Mouse (Mus musculus) neural tube, embryonic 12.5 days (tissue): ENCODE results near the gene Ghrh. TPM values are rescaled to one million over a fixed set of nuclear protein-coding genes. Genes with fewer than 3 reads are reported as not detected.

Source experiments
- ATAC-seq: fragments of 200-750 bp; cut with Nextera tagmentation; 2 replicates; pipeline ENCODE4 v1.8.0; 2017; ENCODE audit warnings: low read depth, mild to moderate bottlenecking, moderate TSS enrichment, moderate library complexity; ENCODE audit not compliant: low FRiP score
- H3K27ac ChIP-seq: fragments of 300-500 bp; sonication (generic); 2 replicates; pipeline ENCODE4 v1.5.1; 2016
- H3K27me3 ChIP-seq: fragments of 300-500 bp; sonication (generic); replicated peaks from 2 replicates; pipeline ENCODE4 v1.6.1; 2016; ENCODE audit warnings: mild to moderate bottlenecking
- H3K36me3 ChIP-seq: fragments of 300-500 bp; sonication (generic); 2 replicates; pipeline ENCODE4 v1.6.1; 2016; ENCODE audit warnings: mild to moderate bottlenecking
- H3K4me1 ChIP-seq: fragments of 300-500 bp; sonication (generic); 2 replicates; pipeline ENCODE4 v1.6.1; 2016
- H3K4me2 ChIP-seq: fragments of 300-500 bp; sonication (generic); replicated peaks from 2 replicates; pipeline ENCODE4 v1.6.1; 2016; ENCODE audit warnings: mild to moderate bottlenecking
- H3K4me3 ChIP-seq: fragments of 300-500 bp; sonication (generic); 2 replicates; pipeline ENCODE4 v1.5.1; 2016
- H3K9ac ChIP-seq: fragments of 300-500 bp; sonication (generic); 2 replicates; pipeline ENCODE4 v1.6.1; 2016; ENCODE audit warnings: mild to moderate bottlenecking
- H3K9me3 ChIP-seq: fragments of 300-500 bp; sonication (generic); 2 replicates; pipeline ENCODE4 v1.6.1; 2016; ENCODE audit warnings: mild to moderate bottlenecking
- WGBS: fragments of 180-500 bp; shearing (Covaris S2); methylation state at CpG from one replicate; pipeline ENCODE4 v1.1.7; 2016; 5-methylcytosine and 5-hydroxymethylcytosine counted together
- polyA plus RNA-seq: library from polyadenylated mRNA; unstranded; fragments of >200 nt; fragmentation: Nextera tagmentation; extraction: Ambion mirVana; gene quantifications from 2 replicates; pipeline ENCODE4 v1.2.1, GENCODE M21; 2016

Gene Ghrh
- polyA plus RNA-seq, 1 experiment from 2014 or later = not detected

DNA sequence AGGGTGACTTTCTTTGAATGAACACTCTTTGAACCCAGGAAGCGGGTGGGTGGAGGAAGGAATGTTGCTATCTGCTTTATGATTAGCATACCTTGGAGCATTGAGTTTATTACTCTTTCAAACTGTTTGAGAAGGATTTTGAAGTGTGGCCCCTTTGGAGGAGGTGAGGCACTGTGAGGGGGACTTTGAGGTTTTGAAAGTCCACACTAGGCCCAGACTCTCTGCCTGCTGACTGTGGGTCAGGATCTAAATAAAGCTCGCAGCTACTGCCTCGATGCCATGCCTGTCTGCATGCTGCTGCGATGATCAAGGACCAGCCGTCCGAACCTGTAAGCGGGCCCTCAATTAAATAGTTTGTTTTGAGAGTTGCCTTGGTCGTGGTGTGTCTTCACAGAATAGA, 27.7 kb upstream of the Ghrh start:
- no peak overlapping the region for H3K4me3 ChIP-seq
- 47% methylated on average over 8 of the region's 8 CpGs for WGBS
- no peak overlapping the region for H3K9ac ChIP-seq
- no peaks in the 10 kb centered on the region for H3K9me3 ChIP-seq
- peaks cover 11% of the 10 kb centered on the region for H3K36me3 ChIP-seq
- H3K27me3 ChIP-seq = no peaks in the 10 kb centered on the region
- no peak overlapping the region for H3K27ac ChIP-seq
- ATAC-seq = no peak
- H3K4me1 ChIP-seq = peaks cover 21% of the 10 kb centered on the region
- 0 out of 2 replicates have a peak overlapping the region, but pooled peaks have one; percentile 38 for H3K4me2 ChIP-seq

DNA sequence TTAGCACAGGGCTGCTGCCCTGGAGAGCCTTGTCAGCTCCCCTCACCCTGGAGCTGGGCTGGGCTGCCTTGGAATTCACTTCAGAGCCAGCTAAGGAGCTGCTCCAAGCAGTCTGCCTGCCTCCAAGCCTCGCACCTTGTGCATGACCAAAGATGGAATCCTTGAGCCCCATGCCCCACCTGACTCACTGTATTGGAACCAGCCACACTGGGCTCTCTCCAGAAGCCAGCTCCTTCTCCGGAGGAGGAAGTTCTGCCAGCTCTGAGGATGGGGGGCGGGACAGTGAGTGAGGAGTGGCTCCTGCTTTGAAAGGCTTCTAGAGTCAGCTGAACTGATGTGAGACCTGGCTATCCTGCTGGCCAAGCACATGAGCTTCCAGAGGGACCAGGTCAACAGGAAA, 26.4 kb upstream of the Ghrh start:
- ATAC-seq = no peak
- Histone ChIP-seq H3K4me2 (no peak overlapping the region), H3K27me3 (no peaks in the 10 kb centered on the region), H3K9ac (no peak overlapping the region), H3K4me3 (no peak overlapping the region), H3K4me1 (peaks cover 25% of the 10 kb centered on the region), H3K9me3 (no peaks in the 10 kb centered on the region), H3K27ac (no peak overlapping the region), H3K36me3 (peaks cover 4% of the 10 kb centered on the region; the same call in 1 of the 2 replicates)
- 87% methylated on average over 3 of the region's 3 CpGs for WGBS

DNA sequence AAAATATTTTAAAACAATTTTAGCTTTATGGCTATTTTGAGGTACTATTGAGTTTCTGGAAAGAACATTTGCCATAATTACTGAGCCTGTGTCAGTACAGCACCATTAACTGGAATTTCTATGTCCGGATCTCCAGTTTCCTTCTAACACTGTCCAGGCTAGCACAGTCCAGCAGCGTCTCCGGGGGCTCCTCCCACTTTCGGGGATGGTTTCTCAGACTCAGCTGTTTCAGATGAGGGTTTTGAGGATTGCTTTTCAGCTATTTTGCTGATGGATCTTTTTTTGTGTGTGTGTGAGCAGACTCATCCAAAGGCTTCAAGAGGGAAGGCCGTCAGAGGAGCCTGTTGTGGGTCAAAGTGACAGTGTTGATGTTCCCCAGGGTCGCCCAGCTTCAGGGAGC, 24.4 kb upstream of the Ghrh start:
- Histone ChIP-seq H3K4me3 (no peak overlapping the region), H3K9ac (no peak overlapping the region), H3K4me1 (peaks cover 30% of the 10 kb centered on the region), H3K9me3 (no peaks in the 10 kb centered on the region), H3K27ac (no peak overlapping the region), H3K4me2 (no peak overlapping the region), H3K27me3 (no peaks in the 10 kb centered on the region), H3K36me3 (peaks cover 4% of the 10 kb centered on the region; the same call in 1 of the 2 replicates)
- WGBS = 87% methylated on average over 6 of the region's 6 CpGs
- ATAC-seq = no peak

DNA sequence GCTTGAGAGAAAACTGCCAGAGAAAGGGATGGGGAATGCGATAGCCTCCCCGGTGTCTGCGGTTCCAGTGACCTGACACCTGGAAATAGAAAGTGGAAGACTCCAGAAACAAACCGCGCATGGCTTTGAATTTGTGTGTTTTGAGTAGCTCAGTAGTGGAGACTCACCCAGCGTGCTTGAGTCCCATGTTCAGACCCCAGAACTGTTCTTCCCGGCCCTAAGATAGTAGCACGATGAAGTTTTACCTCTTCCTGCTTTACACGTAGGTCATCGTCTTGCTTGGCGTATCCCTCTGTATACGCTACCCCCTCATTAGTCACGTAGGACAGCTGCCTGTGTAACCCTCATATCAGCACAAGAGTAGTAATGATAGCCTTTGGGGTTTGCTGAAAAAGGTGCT, 20.7 kb upstream of the Ghrh start:
- H3K4me1 ChIP-seq = peaks cover 13% of the 10 kb centered on the region
- peak overlapping the region; percentile 87 for H3K9ac ChIP-seq
- H3K27me3 ChIP-seq = no peaks in the 10 kb centered on the region
- 9% methylated on average over 13 of the region's 13 CpGs for WGBS
- peak overlapping the region; percentile 90 for H3K4me2 ChIP-seq
- no peaks in the 10 kb centered on the region for H3K9me3 ChIP-seq
- peak overlapping the region; percentile 75 for H3K27ac ChIP-seq
- H3K4me3 ChIP-seq = peak overlapping the region; percentile 81
- no peaks in the 10 kb centered on the region for H3K36me3 ChIP-seq
- peak; percentile 30; the same call in 1 of the 2 replicates for ATAC-seq

DNA sequence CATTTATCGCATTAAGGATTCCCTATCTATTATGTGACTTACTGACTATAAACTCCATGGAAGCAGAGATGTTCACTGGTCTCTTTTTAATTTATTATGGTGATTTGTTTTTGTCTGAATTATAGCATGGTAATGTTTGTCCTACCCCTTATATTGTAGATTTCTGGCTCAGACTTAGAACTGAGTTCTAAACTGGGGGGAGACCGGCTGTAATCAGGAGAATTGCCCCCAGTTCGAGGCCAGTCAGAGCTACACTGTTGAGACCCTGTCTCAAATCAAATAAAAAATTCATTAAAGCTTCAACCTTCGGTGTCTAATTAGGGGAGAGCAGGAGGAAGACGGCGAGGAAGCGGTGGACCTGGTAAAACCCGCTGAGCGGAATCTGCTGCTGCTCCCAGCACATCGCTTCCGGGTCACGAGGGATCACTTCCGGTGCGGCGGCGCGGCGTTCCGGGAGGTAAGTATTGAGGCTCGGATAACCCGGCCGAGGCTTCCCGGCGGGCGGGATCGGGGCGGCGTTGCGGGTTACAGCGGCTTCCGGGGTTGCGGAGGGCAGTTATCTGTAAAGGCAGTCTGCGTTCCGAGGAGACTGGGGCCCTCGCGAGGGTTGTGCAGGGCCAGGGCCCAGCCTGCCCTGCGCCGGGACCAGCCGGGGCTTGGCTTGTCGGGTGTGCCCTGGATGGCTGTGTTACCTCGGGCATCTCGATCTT, 20.0 kb upstream of the Ghrh start, which contains the start of gene Manbal:
Gene Manbal (plus strand): TSS at position 411 of the 710 bp plus-strand sequence.
- peak; percentile 92 for ATAC-seq
- no peaks in the 10 kb centered on the region for H3K27me3 ChIP-seq
- no peaks in the 10 kb centered on the region for H3K9me3 ChIP-seq
- peak within 1 kb of the TSS; percentile 75 for H3K27ac ChIP-seq
- H3K36me3 ChIP-seq = no peaks in the 10 kb centered on the region
- H3K9ac ChIP-seq = peak within 1 kb of the TSS; percentile 87
- peak within 1 kb of the TSS; percentile 81 for H3K4me3 ChIP-seq
- H3K4me2 ChIP-seq = peak within 1 kb of the TSS; percentile 90
- WGBS = 4% methylated on average over 42 of the region's 42 CpGs
- peaks cover 13% of the 10 kb centered on the region for H3K4me1 ChIP-seq

DNA sequence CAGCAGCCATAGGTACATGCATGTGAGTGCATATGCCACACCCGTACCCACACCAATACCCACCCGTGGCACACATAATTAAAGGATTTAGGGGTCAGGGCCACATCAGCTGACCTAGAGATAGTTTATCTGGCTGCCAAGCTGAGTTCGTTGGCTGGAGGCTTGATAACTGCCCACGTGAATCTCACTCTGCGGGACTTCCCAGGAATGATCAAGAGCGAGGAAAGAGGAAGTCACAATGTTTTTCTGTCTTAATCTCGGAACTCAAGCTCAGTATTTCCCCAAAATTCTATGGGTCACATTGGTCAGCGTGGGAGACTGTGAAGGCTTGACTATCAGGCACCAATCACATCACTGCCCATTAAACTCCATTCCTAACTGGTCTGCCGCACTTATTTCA, 19.5 kb upstream of the Ghrh start:
- no peak for ATAC-seq
- Histone ChIP-seq H3K27me3 (no peaks in the 10 kb centered on the region), H3K27ac (no peak overlapping the region), H3K36me3 (no peaks in the 10 kb centered on the region), H3K4me2 (peak overlapping the region; percentile 90), H3K9ac (0 out of 2 replicates have a peak overlapping the region, but pooled peaks have one; percentile 87), H3K4me1 (peaks cover 13% of the 10 kb centered on the region), H3K9me3 (no peaks in the 10 kb centered on the region), H3K4me3 (no peak overlapping the region)
- 92% methylated on average over 9 of the region's 9 CpGs for WGBS

DNA sequence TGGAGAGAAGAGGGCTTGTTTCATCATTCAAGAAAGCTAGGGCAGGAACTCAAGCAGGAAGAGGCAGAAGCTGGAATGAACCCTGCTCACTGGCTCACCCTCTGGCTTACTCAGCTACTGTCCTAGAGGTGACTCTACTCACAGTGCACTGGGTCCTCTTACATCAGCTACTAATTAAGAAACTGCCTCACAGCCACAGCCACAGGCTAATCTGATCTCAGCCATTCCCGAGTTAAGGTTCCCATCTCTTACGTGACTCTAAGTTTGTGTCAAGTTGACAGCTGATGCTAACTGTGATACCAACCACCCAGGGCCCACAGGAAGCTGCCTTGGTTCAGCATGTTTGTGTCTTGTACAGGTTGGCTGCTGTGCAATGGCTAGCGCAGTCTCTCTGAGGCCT, 15.7 kb upstream of the Ghrh start:
- H3K9ac ChIP-seq = no peak overlapping the region
- no peaks in the 10 kb centered on the region for H3K9me3 ChIP-seq
- ATAC-seq = no peak
- no peak overlapping the region for H3K4me3 ChIP-seq
- no peak overlapping the region for H3K4me2 ChIP-seq
- H3K27me3 ChIP-seq = no peaks in the 10 kb centered on the region
- 87% methylated on average over 3 of the region's 3 CpGs for WGBS
- H3K36me3 ChIP-seq = no peaks in the 10 kb centered on the region
- peaks cover 3% of the 10 kb centered on the region for H3K4me1 ChIP-seq
- H3K27ac ChIP-seq = no peak overlapping the region

DNA sequence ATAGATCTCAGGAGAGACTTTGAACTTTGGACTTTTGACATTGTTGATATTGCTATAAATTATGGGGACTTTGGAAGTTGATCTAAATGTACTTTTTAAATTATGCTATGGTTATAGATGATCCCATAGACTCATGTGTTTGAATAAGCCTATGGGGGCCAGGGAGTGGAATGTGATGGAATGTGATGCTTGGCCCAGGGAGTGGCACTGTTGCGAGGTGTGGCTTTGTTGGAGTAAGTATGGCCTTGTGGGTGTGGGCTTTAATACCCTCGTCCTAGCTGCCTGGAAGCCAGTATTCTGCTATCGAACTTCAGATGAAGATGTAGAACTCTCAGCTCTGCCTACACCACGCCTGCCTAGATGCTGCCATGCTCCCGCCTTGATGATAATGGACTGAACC, 12.7 kb upstream of the Ghrh start:
- WGBS = 87% methylated on average over 5 of the region's 5 CpGs

DNA sequence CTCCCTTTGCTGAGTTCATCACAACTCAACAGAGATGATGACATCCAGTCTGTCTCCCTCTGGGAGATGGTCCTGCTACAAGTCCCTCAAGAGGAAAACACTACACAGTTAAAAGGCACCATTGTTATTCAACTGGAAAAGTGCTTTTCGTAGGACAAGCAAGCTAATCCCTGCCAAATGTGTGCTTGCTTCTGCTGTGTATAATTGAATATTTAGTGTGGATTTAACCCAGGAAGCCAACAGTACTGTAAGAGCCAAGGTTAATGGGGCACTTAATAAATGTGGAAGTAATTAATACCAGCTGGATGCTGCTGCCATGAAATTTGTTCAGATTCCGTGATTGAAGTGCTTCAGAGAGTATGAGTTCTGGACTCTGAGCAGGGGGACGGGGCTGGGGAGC, 6.8 kb upstream of the Ghrh start:
- Histone ChIP-seq H3K4me2 (no peak overlapping the region), H3K36me3 (no peaks in the 10 kb centered on the region), H3K4me1 (peaks cover 2% of the 10 kb centered on the region; the same call in 1 of the 2 replicates), H3K9me3 (no peaks in the 10 kb centered on the region), H3K27ac (no peak overlapping the region), H3K9ac (no peak overlapping the region), H3K27me3 (no peaks in the 10 kb centered on the region), H3K4me3 (no peak overlapping the region)
- no peak for ATAC-seq
- 59% methylated on average over 3 of the region's 3 CpGs for WGBS

More for the DNA sequence above, 12.7 kb upstream of the Ghrh start:
- no peak overlapping the region for H3K4me3 ChIP-seq
- no peaks in the 10 kb centered on the region for H3K36me3 ChIP-seq
- H3K4me2 ChIP-seq = no peak overlapping the region
- no peak for ATAC-seq
- no peaks in the 10 kb centered on the region for H3K9me3 ChIP-seq
- no peak overlapping the region for H3K27ac ChIP-seq
- no peak overlapping the region for H3K9ac ChIP-seq
- H3K4me1 ChIP-seq = no peaks in the 10 kb centered on the region
- H3K27me3 ChIP-seq = no peaks in the 10 kb centered on the region

DNA sequence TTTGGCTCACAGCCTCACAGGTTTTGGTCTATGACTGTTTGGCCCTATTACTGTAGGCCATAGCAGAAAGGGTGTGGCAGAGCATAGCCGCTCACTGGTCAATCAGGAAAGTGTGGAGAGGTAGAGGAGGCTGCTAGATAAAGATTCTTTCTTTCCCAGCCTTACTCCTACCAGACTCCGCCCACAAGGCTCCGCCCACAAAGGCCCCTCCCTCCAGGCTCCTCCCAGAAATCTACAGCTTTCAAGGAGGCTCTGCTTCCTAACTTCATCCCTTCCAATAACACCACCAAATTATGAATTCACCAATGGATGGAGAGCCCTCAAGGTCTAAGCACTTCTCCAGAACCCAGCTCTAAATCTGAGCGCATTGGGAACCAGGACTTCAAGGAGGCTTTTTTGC, 5.9 kb upstream of the Ghrh start:
- peaks cover 9% of the 10 kb centered on the region for H3K4me1 ChIP-seq
- no peaks in the 10 kb centered on the region for H3K9me3 ChIP-seq
- 79% methylated on average over 4 of the region's 4 CpGs for WGBS
- no peaks in the 10 kb centered on the region for H3K36me3 ChIP-seq
- no peak overlapping the region for H3K9ac ChIP-seq
- no peak overlapping the region for H3K27ac ChIP-seq
- no peaks in the 10 kb centered on the region for H3K27me3 ChIP-seq
- ATAC-seq = no peak
- H3K4me3 ChIP-seq = no peak overlapping the region
- H3K4me2 ChIP-seq = no peak overlapping the region

DNA sequence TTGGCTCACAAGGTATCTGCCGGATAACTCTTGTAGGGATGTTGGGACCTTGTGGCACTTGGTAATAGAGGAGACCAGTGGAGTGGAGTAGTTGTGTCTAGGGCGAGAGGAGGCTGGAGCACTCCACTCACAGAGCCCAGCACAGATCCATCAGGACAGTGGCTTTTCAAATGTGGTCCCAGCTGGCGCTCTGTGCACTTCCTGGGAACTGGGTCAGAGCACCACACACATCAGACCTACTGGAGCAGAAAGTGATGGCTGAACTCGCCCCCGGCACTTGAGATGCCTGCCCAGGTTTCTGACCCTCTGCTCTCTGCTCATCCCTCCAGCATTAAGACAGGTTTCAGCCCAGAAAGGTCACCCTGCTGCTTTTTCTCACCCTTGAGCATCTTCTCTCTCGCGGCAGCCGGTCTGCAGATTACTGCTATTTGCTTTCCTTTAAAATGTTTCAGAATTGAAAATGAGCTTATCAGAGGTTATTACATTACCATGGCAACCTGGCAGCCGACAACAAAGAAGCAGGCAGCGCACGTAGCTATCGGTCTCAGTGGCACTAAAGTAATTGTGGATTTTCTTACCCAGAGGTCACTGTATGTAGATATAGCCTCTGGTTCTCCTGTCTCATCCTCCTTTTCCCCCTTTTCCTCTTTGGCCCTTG, 1.9 kb upstream of the Ghrh start:
- no peak overlapping the region for H3K9ac ChIP-seq
- H3K9me3 ChIP-seq = no peaks in the 10 kb centered on the region
- peaks cover 18% of the 10 kb centered on the region for H3K4me1 ChIP-seq
- ATAC-seq = no peak
- 0 out of 2 replicates have a peak overlapping the region, but pooled peaks have one; percentile 16 for H3K4me2 ChIP-seq
- WGBS = 50% methylated on average over 12 of the region's 12 CpGs
- no peaks in the 10 kb centered on the region for H3K36me3 ChIP-seq
- no peak overlapping the region for H3K4me3 ChIP-seq
- no peaks in the 10 kb centered on the region for H3K27me3 ChIP-seq
- peak overlapping the region; percentile 53; the same call in 1 of the 2 replicates for H3K27ac ChIP-seq

DNA sequence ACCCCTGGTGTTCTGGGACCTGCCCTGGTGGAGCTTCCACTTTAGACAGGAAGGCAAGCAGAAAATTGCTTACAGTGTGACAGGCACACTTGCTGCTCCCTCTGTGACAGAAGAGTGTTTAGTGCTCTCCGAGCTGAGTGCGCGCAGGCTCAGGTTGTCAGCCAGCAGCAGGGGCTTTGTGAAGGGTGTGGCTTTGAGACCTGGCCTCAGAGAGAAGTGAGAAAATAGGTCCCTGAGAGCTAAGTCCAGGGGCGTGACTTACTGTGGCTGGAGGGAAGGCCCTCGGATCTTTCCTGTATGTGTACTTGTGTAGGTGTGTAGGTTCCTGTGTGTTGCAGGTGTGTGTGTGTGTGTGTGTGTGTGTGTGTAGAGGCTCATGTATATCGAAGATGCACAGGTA, 4.0 kb downstream of the Ghrh start:
- H3K36me3 ChIP-seq = no peaks in the 10 kb centered on the region
- 54% methylated on average over 6 of the region's 6 CpGs for WGBS
- H3K4me1 ChIP-seq = peaks cover 44% of the 10 kb centered on the region

More for the DNA sequence above, 4.0 kb downstream of the Ghrh start:
- ATAC-seq = no peak
- no peak overlapping the region for H3K9ac ChIP-seq
- no peak overlapping the region for H3K4me2 ChIP-seq
- no peak overlapping the region for H3K4me3 ChIP-seq
- H3K27me3 ChIP-seq = no peaks in the 10 kb centered on the region
- no peaks in the 10 kb centered on the region for H3K9me3 ChIP-seq
- H3K27ac ChIP-seq = no peak overlapping the region
